Mouse (Mus musculus) mesoderm, embryonic 11.5 days (tissue): ENCODE data around the gene Ep400.
A peak's percentile ranks its signal among the peaks of the same experiment; 100 is the strongest.

Experiments
- DNase-seq: peaks from one replicate; pipeline ENCODE4 v3.0.0-alpha.2; 2012; ENCODE audit warnings: low read depth, low spot score

Gene Ep400

GRCm38 (mm10) chr5:110770448-110771158, at the start of gene Ep400:
TSS of gene Ep400 (minus strand) at chr5:110770717.
- peak; percentile 100 for DNase-seq

- peak; percentile 99 for DNase-seq
Observed at GRCm38 (mm10) chr5:110809667-110810325, 39.3 kb upstream of the Ep400 start, which contains the start of gene Ulk1. TSS of gene Ulk1 (minus strand) at chr5:110810097.

- peak; percentile 47 for DNase-seq
Observed at GRCm38 (mm10) chr5:110808821-110809666, 38.5 kb upstream of the Ep400 start.

GRCm38 (mm10) chr5:110808061-110808631, 37.6 kb upstream of the Ep400 start:
- peak; percentile 80 for DNase-seq

- DNase-seq, result no peak
Observed at GRCm38 (mm10) chr5:110807453-110807852, 36.9 kb upstream of the Ep400 start.

GRCm38 (mm10) chr5:110806676-110807075, 36.2 kb upstream of the Ep400 start:
- DNase-seq, result no peak

GRCm38 (mm10) chr5:110806154-110806553, 35.6 kb upstream of the Ep400 start:
- DNase-seq, result no peak

GRCm38 (mm10) chr5:110804012-110804743, 33.7 kb upstream of the Ep400 start:
- no peak for DNase-seq

- DNase-seq, result no peak
Observed at GRCm38 (mm10) chr5:110802809-110803208, 32.3 kb upstream of the Ep400 start.

GRCm38 (mm10) chr5:110802186-110802585, 31.7 kb upstream of the Ep400 start:
- DNase-seq, result no peak

- no peak for DNase-seq
Observed at GRCm38 (mm10) chr5:110801036-110801624, 30.6 kb upstream of the Ep400 start.

- DNase-seq, result no peak
Observed at GRCm38 (mm10) chr5:110797696-110798095, 27.2 kb upstream of the Ep400 start.

- no peak for DNase-seq
Observed at GRCm38 (mm10) chr5:110794363-110794762, 23.8 kb upstream of the Ep400 start.

- peak; percentile 67 for DNase-seq
Observed at GRCm38 (mm10) chr5:110788684-110789083, 18.2 kb upstream of the Ep400 start.

- no peak for DNase-seq
Observed at GRCm38 (mm10) chr5:110786081-110786835, 15.7 kb upstream of the Ep400 start.

- no peak for DNase-seq
Observed at GRCm38 (mm10) chr5:110783150-110783549, 12.6 kb upstream of the Ep400 start.

GRCm38 (mm10) chr5:110781529-110782238, 11.2 kb upstream of the Ep400 start:
- DNase-seq, result no peak

GRCm38 (mm10) chr5:110780761-110781528, 10.4 kb upstream of the Ep400 start:
- no peak for DNase-seq
